Mouse (Mus musculus) liver, postnatal 0 days (tissue): ENCODE measurements at regions not wholly inside any gene's neighbourhood (a gene's known extent, or its start where the extent isn't known, plus 50 kb on each side); places are given as distances from the start of the nearest gene placed in this dataset.

Source experiments
- CTCF ChIP-seq: sonication (generic); IDR thresholded peaks from 2 replicates; pipeline ENCODE4 v1.5.1; 2016; ENCODE audit warnings: antibody characterized with exemption, low read depth
- EP300 ChIP-seq: IDR thresholded peaks from 2 replicates; pipeline ENCODE4 v1.6.1; 2016; ENCODE audit warnings: antibody characterized with exemption, low read depth, mild to moderate bottlenecking

DNA sequence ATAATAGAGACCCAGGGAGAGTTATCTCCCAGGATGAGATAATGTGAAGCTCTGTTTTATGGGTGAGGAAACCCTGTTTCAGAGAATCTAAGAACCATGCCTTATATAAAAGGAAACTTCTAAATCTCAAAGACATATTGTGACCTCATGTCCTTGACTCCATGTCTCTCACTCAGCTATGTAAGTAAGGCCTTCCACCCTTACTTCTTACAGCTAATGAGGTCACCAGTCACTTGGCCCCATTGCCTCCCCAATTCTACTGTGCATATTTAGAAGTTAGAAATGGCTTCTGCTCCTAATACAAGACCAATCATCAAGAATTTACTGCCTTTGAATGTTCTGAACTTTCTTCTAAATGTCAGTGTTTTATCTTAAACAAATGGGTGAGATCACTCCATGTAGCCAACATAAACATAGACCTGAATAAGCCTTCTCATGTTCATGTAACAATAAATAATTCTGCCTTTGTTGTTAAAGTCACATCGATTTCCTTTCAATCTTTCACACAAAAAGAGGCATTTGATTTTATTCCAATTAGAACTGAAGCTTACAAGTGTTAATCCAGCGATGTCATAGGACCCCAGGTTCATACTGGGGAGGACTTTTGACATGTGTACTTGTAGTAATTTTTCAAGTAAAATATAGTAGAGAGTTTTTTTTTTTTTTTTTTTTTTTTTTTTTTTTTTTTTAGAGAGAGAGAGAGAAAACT, 667.6 kb downstream of the Epha7 start:
- TF ChIP-seq EP300 (no peak), CTCF (no peak)
